Mouse (Mus musculus): ENCODE results near the gene Wdr83os.

- TF ChIP-seq MAX (IDR thresholded peaks at IDR 0.05; ENCODE audit: low read length) (no peak), E2F4 (IDR thresholded peaks at IDR 0.05; ENCODE audit: borderline replicate concordance, low read depth, low read length) (no peak), CHD1 (IDR thresholded peaks at IDR 0.05; ENCODE audit: low read depth, low read length) (no peak), TAL1 (IDR thresholded peaks at IDR 0.05; ENCODE audit: low read length) (no peak), GATA1 (IDR thresholded peaks at IDR 0.05; ENCODE audit: low read depth, low read length) (no peak), CTCF (IDR thresholded peaks at IDR 0.05 in 2 of 3, conservative IDR thresholded peaks at IDR 0.05 in 1 of 3; ENCODE audit: control insufficient read depth in 1 of 3, insufficient read depth in 1 of 3, low read depth in 2 of 3, low read length in 3 of 3, poor library complexity in 1 of 3, severe bottlenecking in 1 of 3) (no peak), ELF1 (IDR thresholded peaks at IDR 0.05; ENCODE audit: low read depth, low read length) (no peak), MAZ (IDR thresholded peaks at IDR 0.05; ENCODE audit: low read depth, low read length) (no peak), ZMIZ1 (IDR thresholded peaks at IDR 0.05; ENCODE audit: low read depth, low read length) (no peak), USF2 (IDR thresholded peaks at IDR 0.05; ENCODE audit: borderline replicate concordance in 1 of 2, insufficient read depth in 1 of 2, low read depth in 1 of 2, low read length in 2 of 2) (no peak)
Measured at GRCm38 (mm10) chr8:85067982-85068381, 12.6 kb upstream of the Wdr83os start, which contains the start of gene Gm5741.

Data from MEL (cell line).